Comparison of ENCODE assay signal across 13 mouse cellular contexts in the genomic region with DNA sequence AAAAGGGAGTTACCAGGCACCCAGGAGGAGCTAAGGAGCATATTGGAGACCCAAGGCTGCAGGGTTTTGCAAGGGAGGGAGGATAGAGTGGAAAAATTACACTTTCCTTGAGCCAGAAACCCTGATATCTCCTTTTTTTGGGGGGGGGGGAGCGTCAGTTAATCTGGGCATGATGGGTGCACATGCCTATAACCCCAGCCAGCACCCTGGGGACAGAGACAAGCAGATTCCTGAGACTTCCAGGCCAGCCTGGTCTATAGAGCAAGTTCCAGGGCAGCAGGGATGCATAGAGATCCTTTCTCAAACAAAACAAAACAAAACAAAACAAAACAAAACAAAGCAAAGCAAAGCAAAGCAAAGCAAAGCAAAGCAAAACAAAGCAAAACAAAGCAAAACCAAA. TPM values are rescaled to one million over a fixed set of nuclear protein-coding genes. Genes with fewer than 3 reads are reported as not detected.
DNase-seq lines count a peak whose midpoint lies in the region; ATAC-seq and TF ChIP-seq lines count a peak whose summit lies in the region.
"Had no signal": no experiment of that assay in that cellular context is flagged by ENCODE, and none has a peak within 500 bp of the region (broad histone marks: within the 10 kb centered on the region; RNA-seq: fewer than 3 reads in every experiment).

No protein-coding gene starts in this region.

- no peak for ATAC-seq in limb, embryonic 12.5 days (ENCODE audit: insufficient number of reproducible peaks, insufficient read depth, low FRiP score, low TSS enrichment, low read depth)
- ATAC-seq in limb, embryonic 14.5 days (ENCODE audit: low FRiP score, low read depth), result no peak
- ATAC-seq: forebrain, embryonic 14.5 days had no signal

- 64% methylated on average over 1 of the region's 1 CpGs for WGBS in heart, embryonic 10.5 days
- 100% methylated on average over 1 of the region's 1 CpGs for WGBS in limb, embryonic 12.5 days
- 93% methylated on average over 1 of the region's 1 CpGs for WGBS in limb, embryonic 10.5 days
- 57% methylated on average over 1 of the region's 1 CpGs for WGBS in embryonic facial prominence, embryonic 10.5 days
- no CpG with 5 or more reads among the region's 1 CpGs for WGBS in limb, embryonic 14.5 days

- H3K4me2 ChIP-seq in limb, embryonic 12.5 days, result no peak overlapping the region
- H3K4me2 ChIP-seq in limb, embryonic 14.5 days (replicated peaks; ENCODE audit: low read depth, low read length, severe bottlenecking), result no peak overlapping the region

- H3K27ac ChIP-seq in heart, embryonic 10.5 days, result peak overlapping the region; percentile 82; the same call in 1 of the 2 replicates
- 0 out of 2 replicates have a peak overlapping the region, but pooled peaks have one; percentile 18 for H3K27ac ChIP-seq in limb, embryonic 12.5 days
- no peak overlapping the region for H3K27ac ChIP-seq in limb, embryonic 10.5 days
- H3K27ac ChIP-seq in embryonic facial prominence, embryonic 10.5 days (replicated peaks), result 0 out of 2 replicates have a peak overlapping the region, but pooled peaks have one; percentile 32
- peak overlapping the region; percentile 78; the same call in 1 of the 2 replicates for H3K27ac ChIP-seq in limb, embryonic 14.5 days (replicated peaks; ENCODE audit: low read depth, low read length)

- H3K4me3 ChIP-seq in heart, embryonic 10.5 days, result no peak overlapping the region
- H3K4me3 ChIP-seq in limb, embryonic 12.5 days (replicated peaks), result no peak overlapping the region
- H3K4me3 ChIP-seq in limb, embryonic 10.5 days, result no peak overlapping the region
- H3K4me3 ChIP-seq in embryonic facial prominence, embryonic 10.5 days, result no peak overlapping the region
- H3K4me3 ChIP-seq in limb, embryonic 14.5 days (replicated peaks; ENCODE audit: low read length), result no peak overlapping the region

- H3K9me3 ChIP-seq in heart, embryonic 10.5 days, result no peaks in the 10 kb centered on the region
- H3K9me3 ChIP-seq in limb, embryonic 12.5 days, result no peaks in the 10 kb centered on the region
- H3K9me3 ChIP-seq in limb, embryonic 10.5 days (replicated peaks), result no peaks in the 10 kb centered on the region
- H3K9me3 ChIP-seq in embryonic facial prominence, embryonic 10.5 days, result no peaks in the 10 kb centered on the region
- no peaks in the 10 kb centered on the region for H3K9me3 ChIP-seq in limb, embryonic 14.5 days (ENCODE audit: control insufficient read depth, low read length)

- no peak for DNase-seq in heart, embryonic 10.5 days (ENCODE audit: low spot score)
- DNase-seq in heart, adult 18-20 months, result no peak
- DNase-seq in limb, embryonic 10.5 days (ENCODE audit: low spot score), result no peak
- no peak for DNase-seq in embryonic facial prominence, embryonic 10.5 days (ENCODE audit: low spot score)
- DNase-seq in limb, embryonic 14.5 days (ENCODE audit: low spot score), result no peak
- no peak for DNase-seq in frontal cortex, adult 2 months (ENCODE audit: extremely low spot score in 1 of 2, low spot score in 1 of 2)
- no peak for DNase-seq in right cerebral cortex, postnatal 4 days
- DNase-seq: B cell, adult 2 months; embryo, embryonic 11 days had no signal

- H3K27me3 ChIP-seq in heart, embryonic 10.5 days (ENCODE audit: insufficient read depth, poor library complexity, severe bottlenecking), result no peaks in the 10 kb centered on the region
- no peaks in the 10 kb centered on the region for H3K27me3 ChIP-seq in limb, embryonic 12.5 days
- no peaks in the 10 kb centered on the region for H3K27me3 ChIP-seq in limb, embryonic 10.5 days (ENCODE audit: low read depth, poor library complexity, severe bottlenecking)
- no peaks in the 10 kb centered on the region for H3K27me3 ChIP-seq in embryonic facial prominence, embryonic 10.5 days (replicated peaks; ENCODE audit: low read depth, poor library complexity, severe bottlenecking)
- H3K27me3 ChIP-seq in limb, embryonic 14.5 days (ENCODE audit: control insufficient read depth, insufficient read depth, low read length), result no peaks in the 10 kb centered on the region

- H3K9ac ChIP-seq in limb, embryonic 12.5 days (replicated peaks), result no peak overlapping the region
- H3K9ac ChIP-seq in limb, embryonic 14.5 days (ENCODE audit: low read depth, low read length, severe bottlenecking), result no peak overlapping the region

- TF ChIP-seq POLR2A in limb, embryonic 14.5 days (IDR thresholded peaks at IDR 0.05; ENCODE audit: borderline replicate concordance, extremely low read depth, insufficient read depth, insufficient read length), result no peak

- peaks cover 42% of the 10 kb centered on the region for H3K4me1 ChIP-seq in heart, embryonic 10.5 days
- peaks cover 7% of the 10 kb centered on the region; the same call in 1 of the 2 replicates for H3K4me1 ChIP-seq in limb, embryonic 12.5 days (replicated peaks)
- H3K4me1 ChIP-seq in limb, embryonic 10.5 days, result peaks cover 31% of the 10 kb centered on the region
- H3K4me1 ChIP-seq in embryonic facial prominence, embryonic 10.5 days, result peaks cover 44% of the 10 kb centered on the region
- peaks cover 18% of the 10 kb centered on the region for H3K4me1 ChIP-seq in limb, embryonic 14.5 days (ENCODE audit: control insufficient read depth, insufficient read depth, low read length)

- no peaks in the 10 kb centered on the region for H3K36me3 ChIP-seq in heart, embryonic 10.5 days
- no peaks in the 10 kb centered on the region for H3K36me3 ChIP-seq in limb, embryonic 12.5 days
- no peaks in the 10 kb centered on the region for H3K36me3 ChIP-seq in limb, embryonic 10.5 days
- no peaks in the 10 kb centered on the region for H3K36me3 ChIP-seq in embryonic facial prominence, embryonic 10.5 days (replicated peaks)
- H3K36me3 ChIP-seq in limb, embryonic 14.5 days (ENCODE audit: control insufficient read depth, insufficient read depth, low read length), result no peaks in the 10 kb centered on the region

RNA-seq across cellular contexts. Expression of gene Ninj2, which starts 21.1 kb away (rescaled TPM):
- polyA plus RNA-seq in heart, embryonic 10.5 days (2016; fragmentation: Nextera tagmentation; extraction: Ambion mirVana), result not detected in 2 replicates
- not detected for total RNA-seq in heart, adult 18-20 months (2021)
- polyA plus RNA-seq in limb, embryonic 12.5 days (2016; fragmentation: Nextera tagmentation; extraction: Ambion mirVana), result not detected in 2 replicates
- polyA plus RNA-seq in limb, embryonic 10.5 days (2016; fragmentation: Nextera tagmentation; extraction: Ambion mirVana), result 0.31 TPM in 1 of 2 replicates, not detected in the other
- not detected in 2 replicates for polyA plus RNA-seq in embryonic facial prominence, embryonic 10.5 days (2016; fragmentation: Nextera tagmentation; extraction: Ambion mirVana)
- 1.9 and 2.8 TPM in 2 replicates for polyA plus RNA-seq in limb, embryonic 14.5 days (2012; rRNA removed)
- 1.3 and 1.7 TPM in 2 replicates for polyA plus RNA-seq in limb, embryonic 14.5 days (2014; fragmentation: Nextera tagmentation; extraction: Ambion mirVana)
- 3.8 and 4.5 TPM in 2 replicates for polyA plus RNA-seq in frontal cortex, adult 2 months (2012; rRNA removed)
- total RNA-seq: adrenal gland, adult 2 months; midbrain, postnatal 0 days had no signal
- polyA plus RNA-seq: adrenal gland, adult 2 months; forebrain, embryonic 14.5 days; midbrain, postnatal 0 days had no signal
